Mouse (Mus musculus): ENCODE measurements around the gene Cyp11a1. TPM values are rescaled to one million over a fixed set of nuclear protein-coding genes. Genes with fewer than 3 reads are reported as not detected.
A peak's percentile ranks its signal among the peaks of the same experiment; 100 is the strongest.

The Cyp11a1 gene
- polyA plus RNA-seq, 1 experiment, result 0.45 TPM

- Histone ChIP-seq H3K9me3 (replicated peaks; ENCODE audit: control insufficient read depth, insufficient read depth, low read length, poor library complexity, severe bottlenecking) (peaks cover 9% of the 10 kb centered on the region; the same call in 1 of the 2 replicates), H3K36me3 (ENCODE audit: control insufficient read depth, insufficient read depth, low read length, poor library complexity, severe bottlenecking) (no peaks in the 10 kb centered on the region), H3K27ac (ENCODE audit: insufficient read depth, low read length) (no peak overlapping the region), H3K9ac (ENCODE audit: low read depth, poor library complexity, severe bottlenecking) (no peak overlapping the region), H3K4me1 (ENCODE audit: control insufficient read depth, insufficient read depth, low read length) (peaks cover 12% of the 10 kb centered on the region), H3K27me3 (ENCODE audit: control insufficient read depth, insufficient read depth, low read length, poor library complexity, severe bottlenecking) (no peaks in the 10 kb centered on the region), H3K4me3 (ENCODE audit: low read depth, low read length) (no peak overlapping the region)
- TF ChIP-seq EP300 (IDR thresholded peaks at IDR 0.05; ENCODE audit: insufficient read depth, low read depth, low read length) (no peak), CTCF (IDR thresholded peaks at IDR 0.05; ENCODE audit: low read depth, low read length) (peak; percentile 53)
Observed at GRCm38 (mm10) chr9:58009588-58009987, 3.4 kb downstream of the Cyp11a1 start.

GRCm38 (mm10) chr9:58011027-58011426 is 4.8 kb downstream of the Cyp11a1 start:
- H3K4me1 ChIP-seq (ENCODE audit: control insufficient read depth, insufficient read depth, low read length), result peaks cover 12% of the 10 kb centered on the region
- H3K9me3 ChIP-seq (replicated peaks; ENCODE audit: control insufficient read depth, insufficient read depth, low read length, poor library complexity, severe bottlenecking), result no peaks in the 10 kb centered on the region
- H3K36me3 ChIP-seq (ENCODE audit: control insufficient read depth, insufficient read depth, low read length, poor library complexity, severe bottlenecking), result no peaks in the 10 kb centered on the region
- no peak overlapping the region for H3K9ac ChIP-seq (ENCODE audit: low read depth, poor library complexity, severe bottlenecking)
- TF ChIP-seq EP300 (IDR thresholded peaks at IDR 0.05; ENCODE audit: insufficient read depth, low read depth, low read length), result 0 out of 2 replicates have a peak, but pooled peaks have one; percentile 33
- TF ChIP-seq POLR2A (IDR thresholded peaks at IDR 0.05; ENCODE audit: insufficient read depth, low read length), result no peak
- H3K4me3 ChIP-seq (ENCODE audit: low read depth, low read length), result no peak overlapping the region
- no peaks in the 10 kb centered on the region for H3K27me3 ChIP-seq (ENCODE audit: control insufficient read depth, insufficient read depth, low read length, poor library complexity, severe bottlenecking)
- peak overlapping the region; percentile 14; the same call in 1 of the 2 replicates for H3K27ac ChIP-seq (ENCODE audit: insufficient read depth, low read length)

GRCm38 (mm10) chr9:58011552-58011951 is 5.3 kb downstream of the Cyp11a1 start:
- Histone ChIP-seq H3K9me3 (replicated peaks; ENCODE audit: control insufficient read depth, insufficient read depth, low read length, poor library complexity, severe bottlenecking) (no peaks in the 10 kb centered on the region), H3K27me3 (ENCODE audit: control insufficient read depth, insufficient read depth, low read length, poor library complexity, severe bottlenecking) (no peaks in the 10 kb centered on the region), H3K4me1 (ENCODE audit: control insufficient read depth, insufficient read depth, low read length) (peaks cover 12% of the 10 kb centered on the region), H3K9ac (ENCODE audit: low read depth, poor library complexity, severe bottlenecking) (0 out of 2 replicates have a peak overlapping the region, but pooled peaks have one; percentile 7), H3K27ac (ENCODE audit: insufficient read depth, low read length) (peak overlapping the region; percentile 14; the same call in 1 of the 2 replicates), H3K4me3 (ENCODE audit: low read depth, low read length) (no peak overlapping the region), H3K36me3 (ENCODE audit: control insufficient read depth, insufficient read depth, low read length, poor library complexity, severe bottlenecking) (no peaks in the 10 kb centered on the region)
- no peak for TF ChIP-seq POLR2A (IDR thresholded peaks at IDR 0.05; ENCODE audit: insufficient read depth, low read length)
- no peak for TF ChIP-seq EP300 (IDR thresholded peaks at IDR 0.05; ENCODE audit: insufficient read depth, low read depth, low read length)
- no peak for TF ChIP-seq CTCF (IDR thresholded peaks at IDR 0.05; ENCODE audit: low read depth, low read length)

GRCm38 (mm10) chr9:58012486-58012885 is 6.3 kb downstream of the Cyp11a1 start:
- no peak for TF ChIP-seq CTCF (IDR thresholded peaks at IDR 0.05; ENCODE audit: low read depth, low read length)
- no peak for TF ChIP-seq POLR2A (IDR thresholded peaks at IDR 0.05; ENCODE audit: insufficient read depth, low read length)
- no peak for TF ChIP-seq EP300 (IDR thresholded peaks at IDR 0.05; ENCODE audit: insufficient read depth, low read depth, low read length)
- Histone ChIP-seq H3K4me1 (ENCODE audit: control insufficient read depth, insufficient read depth, low read length) (peaks cover 12% of the 10 kb centered on the region), H3K9ac (ENCODE audit: low read depth, poor library complexity, severe bottlenecking) (no peak overlapping the region), H3K27me3 (ENCODE audit: control insufficient read depth, insufficient read depth, low read length, poor library complexity, severe bottlenecking) (no peaks in the 10 kb centered on the region), H3K4me3 (ENCODE audit: low read depth, low read length) (no peak overlapping the region), H3K27ac (ENCODE audit: insufficient read depth, low read length) (no peak overlapping the region), H3K9me3 (replicated peaks; ENCODE audit: control insufficient read depth, insufficient read depth, low read length, poor library complexity, severe bottlenecking) (no peaks in the 10 kb centered on the region), H3K36me3 (ENCODE audit: control insufficient read depth, insufficient read depth, low read length, poor library complexity, severe bottlenecking) (no peaks in the 10 kb centered on the region)

- TF ChIP-seq EP300 (IDR thresholded peaks at IDR 0.05; ENCODE audit: insufficient read depth, low read depth, low read length) (no peak), CTCF (IDR thresholded peaks at IDR 0.05; ENCODE audit: low read depth, low read length) (no peak), POLR2A (IDR thresholded peaks at IDR 0.05; ENCODE audit: insufficient read depth, low read length) (no peak)
- no peaks in the 10 kb centered on the region for H3K36me3 ChIP-seq (ENCODE audit: control insufficient read depth, insufficient read depth, low read length, poor library complexity, severe bottlenecking)
- no peak overlapping the region for H3K9ac ChIP-seq (ENCODE audit: low read depth, poor library complexity, severe bottlenecking)
- H3K4me3 ChIP-seq (ENCODE audit: low read depth, low read length), result no peak overlapping the region
- H3K4me1 ChIP-seq (ENCODE audit: control insufficient read depth, insufficient read depth, low read length), result peaks cover 12% of the 10 kb centered on the region
- no peaks in the 10 kb centered on the region for H3K9me3 ChIP-seq (replicated peaks; ENCODE audit: control insufficient read depth, insufficient read depth, low read length, poor library complexity, severe bottlenecking)
- H3K27ac ChIP-seq (ENCODE audit: insufficient read depth, low read length), result no peak overlapping the region
- H3K27me3 ChIP-seq (ENCODE audit: control insufficient read depth, insufficient read depth, low read length, poor library complexity, severe bottlenecking), result no peaks in the 10 kb centered on the region
Observed at GRCm38 (mm10) chr9:58012935-58013334, 6.7 kb downstream of the Cyp11a1 start.

GRCm38 (mm10) chr9:58014393-58015160 is 8.4 kb downstream of the Cyp11a1 start:
- Histone ChIP-seq H3K9ac (ENCODE audit: low read depth, poor library complexity, severe bottlenecking) (no peak overlapping the region), H3K4me3 (ENCODE audit: low read depth, low read length) (no peak overlapping the region)

More at GRCm38 (mm10) chr9:58014393-58015160, 8.4 kb downstream of the Cyp11a1 start:
- H3K9me3 ChIP-seq (replicated peaks; ENCODE audit: control insufficient read depth, insufficient read depth, low read length, poor library complexity, severe bottlenecking), result no peaks in the 10 kb centered on the region
- H3K4me1 ChIP-seq (ENCODE audit: control insufficient read depth, insufficient read depth, low read length), result peaks cover 9% of the 10 kb centered on the region
- TF ChIP-seq CTCF (IDR thresholded peaks at IDR 0.05; ENCODE audit: low read depth, low read length) (no peak), POLR2A (IDR thresholded peaks at IDR 0.05; ENCODE audit: insufficient read depth, low read length) (no peak), EP300 (IDR thresholded peaks at IDR 0.05; ENCODE audit: insufficient read depth, low read depth, low read length) (no peak)
- H3K27me3 ChIP-seq (ENCODE audit: control insufficient read depth, insufficient read depth, low read length, poor library complexity, severe bottlenecking), result no peaks in the 10 kb centered on the region
- H3K36me3 ChIP-seq (ENCODE audit: control insufficient read depth, insufficient read depth, low read length, poor library complexity, severe bottlenecking), result no peaks in the 10 kb centered on the region
- no peak overlapping the region for H3K27ac ChIP-seq (ENCODE audit: insufficient read depth, low read length)
